Mouse (Mus musculus) T-helper 1 cell (primary cell): Measurements from ENCODE around the gene Gm17720.

Source experiments
- in situ Hi-C: fragments of 300-600 bp; cut with MboI, MseI; formaldehyde crosslinking; loops from one replicate; pipeline ENCODE4 v1.15.1; 2025; ENCODE audit warnings: high pct_unique_total_duplicates

Gene Gm17720

DNA sequence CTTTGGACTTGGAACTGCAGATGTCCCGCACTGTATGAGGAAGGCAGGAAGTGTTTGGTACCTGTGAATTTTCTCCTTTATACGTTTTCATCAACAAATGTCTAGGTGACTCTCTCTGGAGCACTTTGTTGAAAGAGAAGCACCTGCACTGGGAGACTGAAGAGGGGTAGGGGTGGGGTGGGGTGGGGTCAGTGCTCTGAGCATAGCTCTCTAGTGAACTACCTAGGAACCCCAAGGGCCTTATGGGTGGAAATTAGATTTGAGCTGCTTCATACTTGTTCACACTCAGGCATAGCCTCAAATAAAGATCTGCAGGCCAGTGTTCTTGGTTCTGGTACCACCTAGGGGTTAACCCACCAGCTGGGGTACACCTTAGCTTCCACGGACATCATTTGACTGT is at the start of gene Gm17720:
Gene Gm17720, minus strand, starts transcription at position 101 of the 400 bp plus-strand sequence.
- in situ Hi-C loops: no loop called here

DNA sequence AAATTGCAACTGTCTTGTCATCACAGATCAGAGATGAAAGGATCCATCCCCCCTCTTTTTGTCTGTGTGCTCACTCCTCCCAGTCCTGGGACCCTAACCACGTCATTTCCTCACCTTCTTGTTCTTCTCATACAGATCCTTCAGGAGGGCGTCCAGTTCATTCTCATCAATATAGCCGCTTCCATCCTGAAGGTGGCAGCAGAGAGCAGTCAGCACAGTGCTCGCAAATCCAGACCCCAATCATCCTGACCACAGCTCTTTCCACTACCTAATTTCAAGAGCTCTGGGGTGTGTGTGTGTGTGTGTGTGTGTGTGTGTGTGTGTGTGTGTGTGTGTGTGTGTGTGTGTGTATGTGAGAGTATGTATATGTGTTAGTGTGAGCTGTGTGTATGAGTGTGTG is 43.0 kb upstream of the Gm17720 start:
- in situ Hi-C loops: no loop called here

DNA sequence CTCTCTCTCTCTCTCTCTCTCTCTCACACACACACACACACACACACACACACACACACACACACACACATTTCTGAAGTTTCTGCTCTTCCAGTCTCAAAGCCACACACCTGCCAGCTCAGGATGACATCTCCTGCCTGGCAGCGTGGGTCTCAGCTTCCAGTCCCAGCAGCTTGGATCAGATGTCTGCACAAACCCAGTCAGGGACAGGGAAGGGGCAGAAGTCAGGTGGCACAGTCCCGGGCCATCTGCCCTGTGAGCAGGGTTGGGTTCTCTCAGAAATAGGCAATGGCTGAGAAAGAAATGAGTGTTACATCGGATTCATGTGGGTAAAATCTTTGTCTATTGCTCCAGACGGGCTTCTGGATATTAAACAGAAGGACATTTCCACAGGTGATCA is 38.2 kb upstream of the Gm17720 start:
- in situ Hi-C loops: no loop called here

DNA sequence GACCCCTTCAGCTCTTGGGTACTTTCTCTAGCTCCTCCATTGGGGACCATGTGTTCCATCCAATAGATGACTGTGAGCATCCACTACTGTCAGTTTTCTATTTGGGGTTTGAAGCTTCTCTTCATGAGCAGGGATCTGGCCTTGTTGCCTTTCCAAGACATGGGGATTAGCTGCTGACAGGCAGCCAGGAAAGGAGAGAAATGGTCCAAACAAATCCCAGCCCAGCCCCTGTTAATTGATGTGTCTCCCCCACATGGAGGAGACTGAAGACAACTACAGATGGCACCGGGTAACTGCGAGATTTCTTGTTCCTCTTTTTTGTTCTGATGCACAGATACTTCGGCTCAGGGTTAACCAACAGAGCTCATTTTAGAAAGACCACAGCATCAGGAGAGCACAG is 37.6 kb upstream of the Gm17720 start:
- in situ Hi-C loops: no loop called here

DNA sequence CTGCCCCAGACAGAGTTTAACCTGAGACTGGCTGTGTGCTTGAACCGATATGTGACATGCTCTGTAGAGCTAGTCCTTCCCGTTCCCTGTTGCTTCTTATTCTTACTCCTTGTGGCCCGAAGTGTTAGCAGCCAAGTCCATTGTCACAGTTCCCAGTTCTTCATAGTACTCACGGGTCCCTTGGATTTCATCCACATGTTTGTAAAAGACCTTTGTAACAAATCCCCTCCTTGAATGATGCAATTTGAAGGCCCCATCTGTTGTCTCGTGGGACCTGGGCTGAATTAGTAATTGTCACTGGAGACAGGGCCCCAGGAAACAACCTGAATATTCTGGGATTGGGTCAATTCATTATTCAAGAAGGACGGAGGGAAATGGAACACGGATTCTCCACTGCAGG is 33.0 kb upstream of the Gm17720 start:
- in situ Hi-C loops: no loop called here

DNA sequence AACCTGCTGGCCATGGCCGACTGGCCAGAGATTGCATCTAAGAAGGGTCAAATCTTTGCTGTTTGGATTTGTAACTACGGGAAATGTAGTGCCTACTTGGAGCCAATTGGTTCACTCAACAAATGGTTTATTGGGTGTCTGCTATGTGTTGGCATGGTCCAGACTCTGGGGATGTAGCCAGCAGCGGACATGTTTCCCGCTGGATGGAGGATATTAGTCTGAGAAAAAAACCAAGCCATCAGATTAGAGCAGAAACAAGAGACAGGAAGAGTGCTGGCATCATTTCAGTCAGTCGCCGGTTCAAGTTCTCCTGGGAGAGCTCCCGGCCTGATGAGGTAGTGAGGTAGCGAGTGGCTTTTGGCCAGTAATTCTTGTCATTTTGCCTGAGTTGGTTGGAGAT is 31.7 kb upstream of the Gm17720 start:
- in situ Hi-C loops: no loop called here

DNA sequence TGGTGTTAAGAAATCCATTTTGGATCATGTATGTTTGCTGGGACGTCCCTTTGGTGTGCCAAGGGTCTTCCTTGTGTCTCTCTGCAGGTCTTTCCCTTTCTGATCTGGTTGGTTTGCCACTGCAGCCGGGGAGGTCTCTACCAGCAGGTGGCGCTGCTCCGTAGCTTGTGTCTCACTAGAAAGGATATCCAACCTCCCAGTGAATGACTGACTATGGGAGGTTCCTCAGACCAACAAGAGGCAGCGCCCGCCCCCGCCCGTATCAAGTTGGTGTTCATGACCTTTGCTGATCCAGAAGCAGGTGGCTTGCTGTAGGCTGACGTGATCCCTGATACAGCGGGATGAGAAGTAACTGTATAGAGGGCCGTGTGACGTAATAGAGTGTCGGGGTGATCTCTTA is 28.0 kb upstream of the Gm17720 start:
- in situ Hi-C loops: no loop called here

DNA sequence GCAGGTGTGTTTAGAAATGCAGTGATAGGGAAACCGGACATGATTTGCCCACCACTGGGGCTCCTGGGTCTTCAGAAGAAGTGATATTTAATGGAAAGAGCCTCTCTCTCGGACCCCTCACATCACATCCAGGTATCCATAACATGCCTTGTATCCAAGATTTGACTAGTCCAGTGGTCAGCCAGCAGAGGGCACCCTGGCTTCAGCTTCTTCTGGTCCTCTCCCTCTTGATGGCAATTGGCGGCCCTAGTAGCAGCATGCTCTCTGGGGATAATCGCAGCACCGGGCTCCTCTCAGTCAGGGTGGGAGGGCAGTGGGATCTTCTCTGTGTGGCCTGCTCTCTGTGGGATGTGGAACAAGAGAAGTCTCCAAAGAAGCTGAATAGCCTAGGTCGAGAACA is 17.2 kb upstream of the Gm17720 start:
- in situ Hi-C loops: no loop called here

DNA sequence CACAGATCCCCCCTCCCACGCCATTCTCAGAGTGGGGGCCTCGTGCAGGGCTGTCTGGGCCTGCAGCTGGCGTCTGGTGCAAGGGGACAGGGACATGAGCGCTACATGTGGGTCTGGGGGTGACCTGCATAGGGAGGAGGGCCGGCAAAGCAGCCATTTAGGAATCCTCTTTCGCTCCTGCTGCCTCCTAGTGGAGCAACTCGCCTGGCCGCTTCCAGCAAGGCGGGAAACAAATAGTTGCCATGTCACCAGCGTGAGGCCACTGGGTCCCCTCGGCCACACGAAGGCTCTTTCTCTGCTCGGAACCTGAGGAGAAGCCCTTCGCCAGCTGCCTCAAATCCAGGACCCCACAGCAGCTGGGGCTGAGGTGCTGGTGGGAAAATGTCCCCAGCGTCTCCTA is 877 bp downstream of the Gm17720 start:
- in situ Hi-C loops: no loop called here

DNA sequence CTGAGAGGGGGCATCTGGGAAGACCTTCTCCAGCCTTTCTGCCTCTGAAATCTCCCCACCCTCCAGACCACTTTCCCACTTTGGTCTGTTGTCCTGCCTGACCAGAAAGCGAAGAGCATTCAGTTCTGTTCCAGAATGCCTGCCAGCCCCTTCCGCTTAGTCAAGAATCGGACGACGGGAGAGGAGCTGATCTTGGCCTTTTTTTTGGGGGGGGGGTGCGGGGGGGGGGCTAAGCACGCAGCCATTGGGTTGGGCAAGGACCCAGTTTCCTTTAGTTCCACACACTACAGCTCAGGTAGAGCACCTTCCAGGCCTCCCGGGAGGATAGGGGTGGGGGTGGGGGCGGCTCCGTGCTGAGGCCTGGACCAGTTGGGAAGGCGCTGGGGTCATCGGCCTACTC is 1.6 kb downstream of the Gm17720 start, which contains the start of gene Gm21964:
Gene Gm21964, plus strand, starts transcription at position 301 of the 400 bp plus-strand sequence.
- in situ Hi-C loops: no loop called here

DNA sequence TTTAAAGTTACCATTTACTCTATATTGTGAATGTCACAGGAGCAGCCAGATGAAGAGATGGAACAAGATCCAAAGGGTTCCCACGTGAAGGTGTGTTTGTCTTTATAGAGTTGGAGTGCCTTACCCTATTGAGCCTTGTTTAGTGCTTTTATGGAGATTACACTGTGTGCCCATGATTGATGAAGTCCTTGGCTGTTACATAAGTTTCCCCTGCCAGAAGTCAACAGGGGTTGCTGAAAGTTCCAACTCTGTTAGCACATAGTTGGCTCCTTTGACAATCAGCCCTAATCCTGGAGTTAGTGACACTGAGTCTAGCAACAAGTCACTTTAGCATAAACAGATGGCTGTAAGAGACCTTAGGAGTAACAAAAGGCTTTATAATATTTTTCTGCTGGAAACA is 10.7 kb downstream of the Gm17720 start:
- in situ Hi-C loops: no loop called here

DNA sequence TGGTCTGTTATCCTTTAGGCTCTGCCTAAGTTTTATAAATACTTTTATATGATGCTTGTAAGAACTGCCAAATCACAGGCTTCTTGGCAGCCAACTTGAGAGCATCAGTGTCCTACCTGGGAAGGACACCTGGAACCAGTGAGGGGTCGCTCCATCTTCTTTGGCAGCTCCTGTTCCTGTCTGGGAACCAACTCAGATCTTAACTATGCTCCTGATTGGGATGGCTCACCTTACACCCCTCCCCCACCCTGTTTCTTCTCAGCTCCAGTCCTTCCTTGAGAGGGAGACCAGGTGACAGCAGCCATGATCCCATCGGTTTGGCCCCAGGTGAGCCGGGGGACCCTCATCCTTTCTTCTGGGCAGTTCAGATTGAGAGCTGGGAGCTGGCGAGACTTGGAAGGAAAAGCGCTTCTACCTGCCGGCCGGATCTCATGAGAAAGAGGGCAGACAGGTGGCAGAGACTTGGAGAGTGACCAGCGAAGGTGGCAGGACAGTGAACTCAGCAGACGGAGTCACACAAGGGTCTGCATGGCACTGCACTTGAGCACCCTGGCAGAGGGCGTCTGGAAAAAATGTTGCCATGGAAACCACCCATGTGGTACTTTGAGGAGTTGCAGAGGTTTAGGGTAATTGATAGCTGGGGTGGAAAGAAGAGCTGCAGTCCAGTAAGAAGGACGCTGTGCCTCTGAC is 20.0 kb downstream of the Gm17720 start:
- in situ Hi-C loops: no loop called here

DNA sequence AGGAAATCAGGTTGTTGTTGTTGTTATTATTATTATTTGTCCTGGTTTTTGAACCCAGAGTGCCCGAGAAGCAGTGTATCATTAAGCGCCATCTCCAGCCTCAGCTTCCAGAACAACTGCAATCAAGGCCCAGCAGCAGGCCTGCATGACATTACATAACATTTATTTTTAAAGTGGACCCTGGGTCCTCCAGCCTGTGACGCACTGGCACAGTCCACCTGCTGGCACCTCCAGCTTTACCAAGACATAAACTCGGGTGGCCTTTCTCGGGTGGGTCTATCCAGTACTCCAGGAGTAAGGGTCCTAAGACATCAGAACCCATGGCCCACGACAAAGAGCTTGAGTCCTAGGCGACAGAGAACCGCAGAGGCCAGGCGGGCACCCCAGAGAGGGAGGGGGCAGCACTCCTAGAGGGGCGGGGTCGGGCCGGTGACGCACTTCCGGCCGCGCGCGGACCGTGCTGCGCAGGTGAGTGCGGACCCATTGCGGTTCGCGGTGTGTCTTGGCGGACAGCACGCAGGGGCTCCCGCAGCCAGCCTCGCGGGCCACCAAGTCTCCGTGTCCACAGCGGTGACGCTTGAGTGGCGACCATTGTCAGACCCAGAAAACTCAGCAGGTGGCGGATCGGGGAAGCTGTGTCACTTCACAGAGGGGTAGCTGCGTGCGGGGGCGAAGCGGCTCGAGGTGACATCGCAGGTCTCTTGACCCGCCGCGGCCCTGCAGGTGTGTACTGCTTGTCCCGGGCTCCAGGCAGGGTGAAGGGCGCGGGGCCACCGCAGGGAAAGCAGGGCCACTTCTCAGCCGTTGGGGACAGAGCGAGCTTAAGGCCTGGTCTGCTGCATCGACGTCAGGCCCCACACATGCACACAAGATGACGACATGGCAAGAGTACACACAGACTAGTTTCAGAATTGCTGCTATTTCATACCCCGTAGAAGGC is 23.0 kb downstream of the Gm17720 start, which contains the start of gene Zfp612:
Gene Zfp612, plus strand, starts transcription at position 465 of the 940 bp plus-strand sequence.
- in situ Hi-C loops: no loop called here

DNA sequence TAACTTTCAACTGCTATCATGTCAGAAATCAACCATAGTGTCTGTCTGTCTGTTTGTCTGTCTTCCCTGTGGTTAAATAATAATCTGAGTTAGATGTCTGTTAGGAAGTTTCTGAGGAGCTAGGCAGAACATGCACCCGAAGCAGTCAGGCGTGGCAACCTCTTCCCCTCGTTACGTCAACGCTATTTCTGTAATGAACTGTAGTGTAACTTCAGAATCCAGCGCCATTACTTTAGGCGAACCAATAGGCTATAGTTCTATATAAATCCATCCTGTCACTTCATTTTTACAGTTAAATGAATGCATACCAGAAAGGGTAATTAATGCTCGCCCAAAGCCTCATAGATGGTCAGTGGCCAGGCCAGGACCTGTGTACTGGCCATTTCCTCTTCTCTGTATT is 28.1 kb downstream of the Gm17720 start:
- in situ Hi-C loops: loop anchor here (5.0 kb wide), 1 partner anchor 102 kb away; no protein-coding TSS in a partner anchor

DNA sequence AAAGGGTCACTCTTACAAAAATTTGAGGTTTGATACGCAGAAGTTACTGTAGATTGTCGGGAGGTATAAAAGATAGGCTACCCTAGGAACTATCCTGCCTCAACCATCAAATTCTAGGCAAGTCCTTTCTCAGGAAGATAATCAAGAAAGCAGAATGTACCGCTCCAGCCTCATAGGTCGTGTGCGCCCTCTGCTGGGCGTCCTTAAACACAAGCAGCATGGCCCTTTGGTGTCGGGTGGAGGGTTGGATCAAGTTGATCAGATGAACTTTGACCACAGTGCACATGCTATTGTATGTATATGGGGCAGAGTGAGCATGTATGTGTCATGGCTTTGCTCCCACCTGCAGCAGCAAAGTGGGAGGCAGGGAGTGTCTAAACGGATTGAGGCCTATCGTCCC is 31.0 kb downstream of the Gm17720 start:
- in situ Hi-C loops: loop anchor here (5.0 kb wide), 1 partner anchor 99 kb away; no protein-coding TSS in a partner anchor

DNA sequence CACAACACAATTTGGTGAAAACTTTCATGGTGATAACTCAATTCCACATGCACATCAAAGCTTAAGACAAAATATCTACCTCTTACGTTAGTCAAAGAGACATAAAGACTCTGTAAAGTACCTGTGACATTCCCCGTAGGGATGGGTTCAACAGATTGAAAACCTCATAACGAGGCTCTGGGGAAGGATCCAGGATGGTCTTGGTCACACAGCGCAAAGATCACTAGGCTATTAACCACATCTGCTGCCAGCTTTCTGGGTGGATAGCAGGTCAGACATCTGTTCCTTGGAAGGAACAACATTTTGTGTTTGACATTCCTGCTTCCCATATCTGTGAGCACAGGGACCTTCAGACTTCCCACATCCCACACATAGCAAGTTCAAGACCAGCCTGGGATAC is 32.8 kb downstream of the Gm17720 start:
- in situ Hi-C loops: loop anchor here (5.0 kb wide), 1 partner anchor 97 kb away; no protein-coding TSS in a partner anchor

DNA sequence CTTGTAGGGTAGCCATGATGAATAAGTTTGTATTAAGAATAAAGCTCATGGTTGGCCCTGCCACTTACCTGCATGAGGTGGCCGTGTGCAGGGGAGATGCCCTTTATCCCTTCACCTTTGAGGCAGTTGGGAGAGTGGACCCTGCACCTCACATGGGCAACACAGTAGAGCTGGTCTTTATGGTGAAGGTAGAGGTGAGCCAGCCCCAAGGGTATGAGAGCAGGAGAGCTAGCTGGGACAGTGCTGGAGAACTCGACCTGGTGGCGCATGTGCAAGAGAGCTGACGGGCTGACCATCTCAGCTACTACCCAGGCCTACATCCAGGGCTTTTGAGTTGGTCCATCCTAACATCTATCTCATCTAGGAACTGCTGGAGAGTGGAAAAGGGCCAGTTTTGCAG is 36.9 kb downstream of the Gm17720 start:
- in situ Hi-C loops: no loop called here

DNA sequence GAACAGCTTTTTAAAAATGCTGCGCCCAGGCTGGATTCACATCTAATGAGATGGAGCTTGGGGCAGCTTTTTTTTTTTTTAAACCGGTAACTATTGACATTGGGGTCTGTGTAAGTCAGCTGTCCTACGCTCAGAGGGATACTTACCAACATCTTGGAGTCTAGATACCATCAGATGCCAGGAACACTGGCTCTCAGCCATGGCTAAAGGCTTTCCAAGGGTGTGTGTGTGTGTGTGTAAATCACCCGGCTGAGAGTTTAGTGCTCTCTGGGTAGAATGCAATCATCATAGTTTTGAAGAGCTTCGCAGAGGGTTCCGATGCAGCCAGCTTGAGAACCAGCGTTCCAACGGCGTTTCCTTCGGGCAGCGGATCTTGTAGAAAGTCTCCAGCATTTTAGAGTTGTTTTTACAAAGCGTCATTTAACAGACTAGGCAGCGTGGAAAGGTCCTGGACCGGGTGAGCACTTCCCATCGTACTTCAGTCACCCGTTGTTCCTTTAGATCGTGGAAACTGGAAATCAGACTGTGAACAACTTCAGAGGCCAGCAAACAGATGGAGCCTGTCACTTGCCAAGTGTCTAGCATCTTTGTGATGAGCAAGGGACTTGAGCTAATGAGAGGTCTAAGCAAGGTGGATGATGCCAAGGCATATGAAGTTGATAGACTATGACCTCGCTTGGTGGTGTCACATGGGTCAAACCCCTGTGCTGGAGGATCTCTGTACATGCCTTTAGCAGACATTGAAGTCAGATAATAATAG is 37.8 kb downstream of the Gm17720 start:
- in situ Hi-C loops: no loop called here

DNA sequence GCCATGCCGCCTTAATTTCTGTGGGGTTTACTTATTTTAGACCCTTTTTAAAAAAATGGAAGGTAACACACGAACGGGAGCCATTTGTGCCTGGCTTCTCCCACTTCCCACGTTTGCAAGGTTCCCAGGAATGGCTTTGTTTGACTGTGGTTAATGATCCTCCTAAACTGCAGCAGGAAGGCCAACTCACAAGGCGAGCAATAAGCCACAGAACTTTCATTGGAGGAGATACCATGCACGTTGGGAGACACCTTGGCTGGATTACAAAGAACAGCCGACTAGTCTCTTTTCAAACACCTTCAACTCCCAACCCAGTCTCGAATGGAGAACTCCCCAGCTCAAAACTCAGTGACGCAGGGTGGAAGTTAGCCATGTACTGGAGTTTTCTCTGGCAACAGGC is 38.4 kb downstream of the Gm17720 start:
- in situ Hi-C loops: no loop called here

DNA sequence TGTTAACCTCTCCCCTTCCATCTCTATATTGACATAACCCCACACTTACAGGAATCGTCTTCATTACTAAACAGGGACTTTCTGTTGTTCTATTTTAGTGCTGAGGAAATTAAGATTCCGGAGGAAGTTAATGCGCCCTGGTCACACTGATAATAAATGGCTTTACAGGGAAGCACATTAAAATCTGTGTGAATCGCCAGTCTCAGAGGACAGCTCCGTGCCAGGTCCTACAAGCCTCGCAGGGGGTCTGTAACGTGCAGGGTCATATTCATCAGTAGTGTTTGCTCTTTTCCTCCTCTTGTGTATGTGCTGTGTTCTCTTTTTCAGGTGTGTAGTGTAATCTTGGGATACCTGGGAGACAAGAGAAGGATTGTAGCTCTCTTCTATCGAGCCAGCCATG is 44.3 kb downstream of the Gm17720 start:
- in situ Hi-C loops: no loop called here

DNA sequence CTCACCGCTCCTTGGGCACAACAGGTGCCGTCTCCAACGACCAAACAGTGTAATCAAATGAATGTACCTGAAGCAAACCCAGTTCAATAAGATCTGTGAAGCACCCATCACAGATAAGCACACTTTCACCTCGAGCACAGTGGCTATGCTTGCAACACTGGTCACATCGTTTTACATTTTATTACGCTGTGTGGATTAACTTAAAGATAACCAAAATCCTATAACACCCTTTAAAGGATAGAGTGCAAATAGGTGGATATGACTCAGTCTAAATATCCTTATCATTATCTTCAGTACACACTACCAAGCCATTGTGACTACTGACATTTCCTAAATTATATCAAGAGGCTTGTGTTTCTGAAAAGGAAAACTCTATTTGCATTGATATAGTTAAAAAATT is 51.3 kb downstream of the Gm17720 start:
- in situ Hi-C loops: no loop called here

DNA sequence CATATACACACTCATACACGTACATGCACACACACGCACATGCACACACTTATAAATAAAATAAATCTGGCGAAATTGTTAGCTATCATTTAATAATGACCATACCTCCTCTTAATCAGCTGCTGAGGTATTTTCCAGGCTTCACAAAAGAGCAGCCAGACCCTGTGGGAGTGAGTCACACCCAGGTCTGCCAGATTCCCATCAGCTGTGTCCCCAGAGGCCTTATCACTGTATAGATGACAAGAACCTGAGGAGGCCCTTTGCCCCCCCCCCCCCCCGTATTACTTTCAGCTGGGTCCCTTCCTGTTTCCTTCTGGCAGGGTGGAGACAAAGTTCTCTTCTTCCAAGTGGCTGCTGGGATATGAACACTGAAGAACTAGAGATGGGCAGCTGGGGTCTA is 62.0 kb downstream of the Gm17720 start:
- in situ Hi-C loops: no loop called here
